Mouse (Mus musculus): ENCODE results near the gene Inf2.

DNA sequence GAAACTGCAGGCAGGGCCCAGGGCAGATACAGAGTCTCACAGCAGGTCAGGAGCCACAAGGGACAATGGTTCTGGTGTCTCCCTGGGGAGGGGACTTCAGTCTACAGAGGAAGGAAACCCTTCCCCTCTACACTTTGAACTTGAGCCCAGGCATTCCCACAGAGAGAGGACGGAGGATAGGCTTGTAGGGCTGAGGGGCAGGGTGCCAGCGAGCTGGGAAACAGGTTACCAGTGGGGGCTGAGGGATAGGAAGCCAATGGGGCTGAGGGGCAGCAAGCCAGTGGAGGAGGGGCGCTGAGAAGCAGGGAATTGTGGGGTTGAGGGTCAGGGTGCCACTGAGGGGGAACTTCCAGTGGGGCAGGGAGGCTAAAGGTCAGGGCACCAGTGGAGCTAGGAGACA, 29.4 kb upstream of the Inf2 start:
- TF ChIP-seq POLR2A (IDR thresholded peaks at IDR 0.05; ENCODE audit: control insufficient read depth in 1 of 2, insufficient read depth in 1 of 2, low read depth in 1 of 2, low read length in 2 of 2, poor library complexity in 1 of 2) (no peak), POLR2AphosphoS2 (IDR thresholded peaks at IDR 0.05; ENCODE audit: low read length) (no peak), SMC3 (IDR thresholded peaks at IDR 0.05; ENCODE audit: low read depth, low read length) (no peak), USF1 (IDR thresholded peaks at IDR 0.05; ENCODE audit: low read depth, low read length) (no peak), TAL1 (IDR thresholded peaks at IDR 0.05; ENCODE audit: low read length) (no peak), BHLHE40 (IDR thresholded peaks at IDR 0.05; ENCODE audit: borderline replicate concordance, low read depth, low read length) (no peak), CTCF (IDR thresholded peaks at IDR 0.05 in 2 of 3, conservative IDR thresholded peaks at IDR 0.05 in 1 of 3; ENCODE audit: control insufficient read depth in 1 of 3, insufficient read depth in 1 of 3, low read depth in 2 of 3, low read length in 3 of 3, poor library complexity in 1 of 3, severe bottlenecking in 1 of 3) (no peak), JUND (IDR thresholded peaks at IDR 0.05; ENCODE audit: low read depth, low read length) (no peak), ETS1 (IDR thresholded peaks at IDR 0.05; ENCODE audit: low read depth, low read length) (no peak)

Data from MEL (cell line).